Mouse (Mus musculus): Measurements from ENCODE around the gene Nxn. TPM values are rescaled to one million over a fixed set of nuclear protein-coding genes. Genes with fewer than 3 reads are reported as not detected.

Gene Nxn
- polyA plus RNA-seq, 1 experiment from 2014 or later, result 62.3 TPM

GRCm38 (mm10) chr11:76258511-76258910, 140.4 kb downstream of the Nxn start:
- DNase-seq (ENCODE audit: extremely low spot score, low spot score), result no peak
- peaks cover 85% of the 10 kb centered on the region for H3K4me1 ChIP-seq
- H3K27me3 ChIP-seq (ENCODE audit: poor library complexity, severe bottlenecking), result no peaks in the 10 kb centered on the region
- no peak overlapping the region for H3K4me3 ChIP-seq
- WGBS, result 93% methylated on average over 6 of the region's 6 CpGs
- no peaks in the 10 kb centered on the region for H3K9me3 ChIP-seq
- H3K36me3 ChIP-seq (replicated peaks), result peaks cover 85% of the 10 kb centered on the region
- H3K27ac ChIP-seq, result no peak overlapping the region

- no peak for DNase-seq (ENCODE audit: extremely low spot score, low spot score)
- Histone ChIP-seq H3K9me3 (no peaks in the 10 kb centered on the region), H3K27ac (peak overlapping the region; percentile 6; the same call in 1 of the 2 replicates), H3K4me3 (no peak overlapping the region), H3K27me3 (ENCODE audit: poor library complexity, severe bottlenecking) (no peaks in the 10 kb centered on the region), H3K4me1 (peaks cover 80% of the 10 kb centered on the region), H3K36me3 (replicated peaks) (peaks cover 80% of the 10 kb centered on the region)
- 85% methylated on average over 4 of the region's 4 CpGs for WGBS
Measured at GRCm38 (mm10) chr11:76257386-76257785, 141.6 kb downstream of the Nxn start.

- peak overlapping the region; percentile 40 for H3K27ac ChIP-seq
- no peak for DNase-seq (ENCODE audit: extremely low spot score, low spot score)
- no peak overlapping the region for H3K4me3 ChIP-seq
- no peaks in the 10 kb centered on the region for H3K9me3 ChIP-seq
- H3K27me3 ChIP-seq (ENCODE audit: poor library complexity, severe bottlenecking), result no peaks in the 10 kb centered on the region
- 54% methylated on average over 5 of the region's 5 CpGs for whole genome bisulfite sequencing
- H3K36me3 ChIP-seq (replicated peaks), result peaks cover 71% of the 10 kb centered on the region
- H3K4me1 ChIP-seq, result peaks cover 72% of the 10 kb centered on the region
Measured at GRCm38 (mm10) chr11:76256129-76256528, 142.8 kb downstream of the Nxn start.

- H3K36me3 ChIP-seq (replicated peaks), result peaks cover 71% of the 10 kb centered on the region
- H3K27me3 ChIP-seq (ENCODE audit: poor library complexity, severe bottlenecking), result no peaks in the 10 kb centered on the region
- peak overlapping the region; percentile 17; the same call in 1 of the 2 replicates for H3K27ac ChIP-seq
- no peak for DNase-seq (ENCODE audit: extremely low spot score, low spot score)
- H3K9me3 ChIP-seq, result no peaks in the 10 kb centered on the region
- WGBS, result 85% methylated on average over 4 of the region's 4 CpGs
- peaks cover 66% of the 10 kb centered on the region for H3K4me1 ChIP-seq
- H3K4me3 ChIP-seq, result no peak overlapping the region
Measured at GRCm38 (mm10) chr11:76255431-76256001, 143.4 kb downstream of the Nxn start.

GRCm38 (mm10) chr11:76253918-76254264, 145.0 kb downstream of the Nxn start:
- no peak overlapping the region for H3K4me3 ChIP-seq
- H3K9me3 ChIP-seq, result no peaks in the 10 kb centered on the region
- H3K4me1 ChIP-seq, result peaks cover 50% of the 10 kb centered on the region
- H3K36me3 ChIP-seq (replicated peaks), result peaks cover 71% of the 10 kb centered on the region
- WGBS, result 91% methylated on average over 4 of the region's 4 CpGs
- peak overlapping the region; percentile 60 for H3K27ac ChIP-seq
- DNase-seq (ENCODE audit: extremely low spot score, low spot score), result no peak
- no peaks in the 10 kb centered on the region for H3K27me3 ChIP-seq (ENCODE audit: poor library complexity, severe bottlenecking)

GRCm38 (mm10) chr11:76253145-76253917, 145.6 kb downstream of the Nxn start:
- WGBS, result 61% methylated on average over 5 of the region's 5 CpGs

GRCm38 (mm10) chr11:76252036-76252435, 146.9 kb downstream of the Nxn start:
- DNase-seq (ENCODE audit: extremely low spot score, low spot score), result no peak
- peaks cover 67% of the 10 kb centered on the region for H3K36me3 ChIP-seq (replicated peaks)
- H3K27ac ChIP-seq, result no peak overlapping the region
- H3K4me1 ChIP-seq, result peaks cover 40% of the 10 kb centered on the region
- 73% methylated on average over 3 of the region's 3 CpGs for WGBS
- H3K27me3 ChIP-seq (ENCODE audit: poor library complexity, severe bottlenecking), result no peaks in the 10 kb centered on the region
- H3K4me3 ChIP-seq, result no peak overlapping the region
- no peaks in the 10 kb centered on the region for H3K9me3 ChIP-seq

More at GRCm38 (mm10) chr11:76253145-76253917, 145.6 kb downstream of the Nxn start:
- Histone ChIP-seq H3K36me3 (replicated peaks) (peaks cover 71% of the 10 kb centered on the region), H3K27me3 (ENCODE audit: poor library complexity, severe bottlenecking) (no peaks in the 10 kb centered on the region), H3K27ac (peak overlapping the region; percentile 60), H3K4me3 (no peak overlapping the region), H3K4me1 (peaks cover 48% of the 10 kb centered on the region), H3K9me3 (no peaks in the 10 kb centered on the region)
- peak; percentile 84 for DNase-seq (ENCODE audit: extremely low spot score, low spot score)

GRCm38 (mm10) chr11:76247239-76247638, 151.7 kb downstream of the Nxn start:
- Histone ChIP-seq H3K9me3 (no peaks in the 10 kb centered on the region), H3K4me3 (no peak overlapping the region), H3K27me3 (ENCODE audit: poor library complexity, severe bottlenecking) (no peaks in the 10 kb centered on the region), H3K27ac (no peak overlapping the region), H3K4me1 (peaks cover 26% of the 10 kb centered on the region), H3K36me3 (replicated peaks) (peaks cover 47% of the 10 kb centered on the region)
- DNase-seq (ENCODE audit: extremely low spot score, low spot score), result no peak
- 54% methylated on average over 2 of the region's 2 CpGs for WGBS

GRCm38 (mm10) chr11:76246439-76246838, 152.5 kb downstream of the Nxn start:
- no peak for DNase-seq (ENCODE audit: extremely low spot score, low spot score)

GRCm38 (mm10) chr11:76243811-76244546, 155.0 kb downstream of the Nxn start:
- Histone ChIP-seq H3K27me3 (ENCODE audit: poor library complexity, severe bottlenecking) (no peaks in the 10 kb centered on the region), H3K9me3 (no peaks in the 10 kb centered on the region), H3K27ac (peak overlapping the region; percentile 90), H3K36me3 (replicated peaks) (peaks cover 42% of the 10 kb centered on the region), H3K4me3 (peak overlapping the region; percentile 74), H3K4me1 (peaks cover 27% of the 10 kb centered on the region)
- WGBS, result 4% methylated on average over 34 of the region's 34 CpGs
- no peak for DNase-seq (ENCODE audit: extremely low spot score, low spot score)

More at GRCm38 (mm10) chr11:76246439-76246838, 152.5 kb downstream of the Nxn start:
- Histone ChIP-seq H3K27ac (no peak overlapping the region), H3K36me3 (replicated peaks) (peaks cover 47% of the 10 kb centered on the region), H3K4me3 (no peak overlapping the region), H3K9me3 (no peaks in the 10 kb centered on the region), H3K4me1 (peaks cover 27% of the 10 kb centered on the region), H3K27me3 (ENCODE audit: poor library complexity, severe bottlenecking) (no peaks in the 10 kb centered on the region)

- Histone ChIP-seq H3K4me3 (peak within 1 kb of the TSS; percentile 74), H3K27ac (peak within 1 kb of the TSS; percentile 90), H3K4me1 (peaks cover 27% of the 10 kb centered on the region), H3K9me3 (no peaks in the 10 kb centered on the region), H3K36me3 (replicated peaks) (peaks cover 42% of the 10 kb centered on the region), H3K27me3 (ENCODE audit: poor library complexity, severe bottlenecking) (no peaks in the 10 kb centered on the region)
- DNase-seq (ENCODE audit: extremely low spot score, low spot score), result peak; percentile 93
- under 1% methylated on average over 61 of the region's 61 CpGs for WGBS
Measured at GRCm38 (mm10) chr11:76242901-76243810, 155.8 kb downstream of the Nxn start, which contains the start of the genes Mrm3 and Glod4. Gene Mrm3 (plus strand): TSS chr11:76243715. Gene Glod4 (minus strand): TSS chr11:76243725.

- Histone ChIP-seq H3K4me3 (no peak overlapping the region), H3K36me3 (replicated peaks) (peaks cover 54% of the 10 kb centered on the region), H3K27ac (no peak overlapping the region), H3K4me1 (peaks cover 23% of the 10 kb centered on the region), H3K9me3 (no peaks in the 10 kb centered on the region), H3K27me3 (ENCODE audit: poor library complexity, severe bottlenecking) (no peaks in the 10 kb centered on the region)
- DNase-seq (ENCODE audit: extremely low spot score, low spot score), result no peak
- WGBS, result 93% methylated on average over 2 of the region's 2 CpGs
Measured at GRCm38 (mm10) chr11:76239750-76240149, 159.2 kb downstream of the Nxn start.

All from forebrain, embryonic 10.5 days (tissue).